Mouse (Mus musculus): Measurements from ENCODE around the gene Kcng3. TPM values are rescaled to one million over a fixed set of nuclear protein-coding genes. Genes with fewer than 3 reads are reported as not detected.

Kcng3 gene
- polyA plus RNA-seq, 1 experiment from 2014 or later = 0.19 TPM

- Histone ChIP-seq H3K36me3 (ENCODE audit: control insufficient read depth, insufficient read depth, low read length) (no peaks in the 10 kb centered on the region), H3K4me3 (ENCODE audit: low read depth, low read length) (no peak overlapping the region), H3K27ac (ENCODE audit: low read depth, low read length) (no peak overlapping the region), H3K9me3 (ENCODE audit: control insufficient read depth, low read length) (no peaks in the 10 kb centered on the region), H3K4me1 (replicated peaks; ENCODE audit: control insufficient read depth, insufficient read depth, low read length) (no peaks in the 10 kb centered on the region), H3K27me3 (replicated peaks; ENCODE audit: control insufficient read depth, insufficient read depth, low read length) (no peaks in the 10 kb centered on the region), H3K4me2 (no peak overlapping the region), H3K9ac (ENCODE audit: low read depth, low read length) (no peak overlapping the region)
- 74% methylated on average over 8 of the region's 8 CpGs for WGBS
- no peak; the same call in 1 of the 2 replicates for ATAC-seq (replicated peaks; ENCODE audit: low FRiP score)
- DNase-seq (ENCODE audit: low spot score) = no peak
Measured at GRCm38 (mm10) chr17:83594526-83594925, 37.2 kb downstream of the Kcng3 start.

- Histone ChIP-seq H3K4me2 (no peak overlapping the region), H3K9ac (ENCODE audit: low read depth, low read length) (no peak overlapping the region), H3K27ac (ENCODE audit: low read depth, low read length) (no peak overlapping the region), H3K4me1 (replicated peaks; ENCODE audit: control insufficient read depth, insufficient read depth, low read length) (no peaks in the 10 kb centered on the region), H3K4me3 (ENCODE audit: low read depth, low read length) (no peak overlapping the region), H3K36me3 (ENCODE audit: control insufficient read depth, insufficient read depth, low read length) (no peaks in the 10 kb centered on the region), H3K27me3 (replicated peaks; ENCODE audit: control insufficient read depth, insufficient read depth, low read length) (no peaks in the 10 kb centered on the region), H3K9me3 (ENCODE audit: control insufficient read depth, low read length) (no peaks in the 10 kb centered on the region)
- DNase-seq (ENCODE audit: low spot score) (no peak), ATAC-seq (replicated peaks; ENCODE audit: low FRiP score) (no peak)
- WGBS = 80% methylated on average over 10 of the region's 10 CpGs
Measured at GRCm38 (mm10) chr17:83593396-83593795, 38.3 kb downstream of the Kcng3 start.

GRCm38 (mm10) chr17:83588663-83589341, 42.9 kb downstream of the Kcng3 start:
- Histone ChIP-seq H3K4me1 (replicated peaks; ENCODE audit: control insufficient read depth, insufficient read depth, low read length) (0 out of 2 replicates have a peak, but pooled peaks cover under 1% of the 10 kb centered on the region), H3K27ac (ENCODE audit: low read depth, low read length) (no peak overlapping the region), H3K4me3 (ENCODE audit: low read depth, low read length) (no peak overlapping the region), H3K9me3 (ENCODE audit: control insufficient read depth, low read length) (no peaks in the 10 kb centered on the region), H3K9ac (ENCODE audit: low read depth, low read length) (no peak overlapping the region), H3K27me3 (replicated peaks; ENCODE audit: control insufficient read depth, insufficient read depth, low read length) (no peaks in the 10 kb centered on the region), H3K4me2 (no peak overlapping the region), H3K36me3 (ENCODE audit: control insufficient read depth, insufficient read depth, low read length) (no peaks in the 10 kb centered on the region)
- ATAC-seq (replicated peaks; ENCODE audit: low FRiP score) = no peak
- DNase-seq (ENCODE audit: low spot score) = no peak
- 82% methylated on average over 6 of the region's 6 CpGs for whole genome bisulfite sequencing

GRCm38 (mm10) chr17:83587731-83588130, 44.0 kb downstream of the Kcng3 start:
- 87% methylated on average over 8 of the region's 8 CpGs for WGBS
- H3K9me3 ChIP-seq (ENCODE audit: control insufficient read depth, low read length) = no peaks in the 10 kb centered on the region
- ATAC-seq (replicated peaks; ENCODE audit: low FRiP score) = no peak

GRCm38 (mm10) chr17:83582585-83582984, 49.1 kb downstream of the Kcng3 start:
- Histone ChIP-seq H3K36me3 (ENCODE audit: control insufficient read depth, insufficient read depth, low read length) (no peaks in the 10 kb centered on the region), H3K9me3 (ENCODE audit: control insufficient read depth, low read length) (no peaks in the 10 kb centered on the region)
- 61% methylated on average over 2 of the region's 2 CpGs for WGBS

More at GRCm38 (mm10) chr17:83587731-83588130, 44.0 kb downstream of the Kcng3 start:
- no peak overlapping the region for H3K27ac ChIP-seq (ENCODE audit: low read depth, low read length)
- H3K27me3 ChIP-seq (replicated peaks; ENCODE audit: control insufficient read depth, insufficient read depth, low read length) = no peaks in the 10 kb centered on the region
- no peak overlapping the region for H3K9ac ChIP-seq (ENCODE audit: low read depth, low read length)
- H3K4me1 ChIP-seq (replicated peaks; ENCODE audit: control insufficient read depth, insufficient read depth, low read length) = 0 out of 2 replicates have a peak, but pooled peaks cover 2% of the 10 kb centered on the region
- H3K36me3 ChIP-seq (ENCODE audit: control insufficient read depth, insufficient read depth, low read length) = no peaks in the 10 kb centered on the region
- DNase-seq (ENCODE audit: low spot score) = no peak
- H3K4me2 ChIP-seq = no peak overlapping the region
- no peak overlapping the region for H3K4me3 ChIP-seq (ENCODE audit: low read depth, low read length)

GRCm38 (mm10) chr17:83580734-83581133, 51.0 kb downstream of the Kcng3 start:
- WGBS = 85% methylated on average over 5 of the region's 5 CpGs

More at GRCm38 (mm10) chr17:83582585-83582984, 49.1 kb downstream of the Kcng3 start:
- Histone ChIP-seq H3K27ac (ENCODE audit: low read depth, low read length) (no peak overlapping the region), H3K27me3 (replicated peaks; ENCODE audit: control insufficient read depth, insufficient read depth, low read length) (no peaks in the 10 kb centered on the region), H3K9ac (ENCODE audit: low read depth, low read length) (no peak overlapping the region), H3K4me3 (ENCODE audit: low read depth, low read length) (no peak overlapping the region), H3K4me1 (replicated peaks; ENCODE audit: control insufficient read depth, insufficient read depth, low read length) (0 out of 2 replicates have a peak, but pooled peaks cover 2% of the 10 kb centered on the region), H3K4me2 (no peak overlapping the region)
- no peak for ATAC-seq (replicated peaks; ENCODE audit: low FRiP score)
- DNase-seq (ENCODE audit: low spot score) = no peak

GRCm38 (mm10) chr17:83576810-83577371, 54.8 kb downstream of the Kcng3 start:
- H3K4me1 ChIP-seq (replicated peaks; ENCODE audit: control insufficient read depth, insufficient read depth, low read length) = no peaks in the 10 kb centered on the region
- ATAC-seq (replicated peaks; ENCODE audit: low FRiP score) (no peak), DNase-seq (ENCODE audit: low spot score) (no peak)
- 81% methylated on average over 11 of the region's 11 CpGs for WGBS
- H3K9me3 ChIP-seq (ENCODE audit: control insufficient read depth, low read length) = no peaks in the 10 kb centered on the region
- no peak overlapping the region for H3K4me3 ChIP-seq (ENCODE audit: low read depth, low read length)
- no peak overlapping the region for H3K27ac ChIP-seq (ENCODE audit: low read depth, low read length)
- no peak overlapping the region for H3K9ac ChIP-seq (ENCODE audit: low read depth, low read length)
- no peaks in the 10 kb centered on the region for H3K27me3 ChIP-seq (replicated peaks; ENCODE audit: control insufficient read depth, insufficient read depth, low read length)
- H3K36me3 ChIP-seq (ENCODE audit: control insufficient read depth, insufficient read depth, low read length) = no peaks in the 10 kb centered on the region
- no peak overlapping the region for H3K4me2 ChIP-seq

More at GRCm38 (mm10) chr17:83580734-83581133, 51.0 kb downstream of the Kcng3 start:
- no peaks in the 10 kb centered on the region for H3K27me3 ChIP-seq (replicated peaks; ENCODE audit: control insufficient read depth, insufficient read depth, low read length)
- no peak overlapping the region for H3K4me2 ChIP-seq
- ATAC-seq (replicated peaks; ENCODE audit: low FRiP score) (no peak), DNase-seq (ENCODE audit: low spot score) (no peak)
- 0 out of 2 replicates have a peak, but pooled peaks cover 2% of the 10 kb centered on the region for H3K4me1 ChIP-seq (replicated peaks; ENCODE audit: control insufficient read depth, insufficient read depth, low read length)
- no peaks in the 10 kb centered on the region for H3K36me3 ChIP-seq (ENCODE audit: control insufficient read depth, insufficient read depth, low read length)
- no peak overlapping the region for H3K4me3 ChIP-seq (ENCODE audit: low read depth, low read length)
- no peak overlapping the region for H3K9ac ChIP-seq (ENCODE audit: low read depth, low read length)
- H3K9me3 ChIP-seq (ENCODE audit: control insufficient read depth, low read length) = no peaks in the 10 kb centered on the region
- no peak overlapping the region for H3K27ac ChIP-seq (ENCODE audit: low read depth, low read length)

- Histone ChIP-seq H3K4me1 (replicated peaks; ENCODE audit: control insufficient read depth, insufficient read depth, low read length) (no peaks in the 10 kb centered on the region), H3K27ac (ENCODE audit: low read depth, low read length) (no peak overlapping the region), H3K9me3 (ENCODE audit: control insufficient read depth, low read length) (no peaks in the 10 kb centered on the region), H3K4me3 (ENCODE audit: low read depth, low read length) (no peak overlapping the region), H3K36me3 (ENCODE audit: control insufficient read depth, insufficient read depth, low read length) (no peaks in the 10 kb centered on the region), H3K9ac (ENCODE audit: low read depth, low read length) (no peak overlapping the region), H3K27me3 (replicated peaks; ENCODE audit: control insufficient read depth, insufficient read depth, low read length) (no peaks in the 10 kb centered on the region), H3K4me2 (no peak overlapping the region)
- WGBS = 86% methylated on average over 8 of the region's 8 CpGs
- DNase-seq (ENCODE audit: low spot score) = no peak
- no peak for ATAC-seq (replicated peaks; ENCODE audit: low FRiP score)
Measured at GRCm38 (mm10) chr17:83574615-83575014, 57.1 kb downstream of the Kcng3 start.

- Histone ChIP-seq H3K9me3 (ENCODE audit: control insufficient read depth, low read length) (no peaks in the 10 kb centered on the region), H3K36me3 (ENCODE audit: control insufficient read depth, insufficient read depth, low read length) (no peaks in the 10 kb centered on the region), H3K27me3 (replicated peaks; ENCODE audit: control insufficient read depth, insufficient read depth, low read length) (no peaks in the 10 kb centered on the region), H3K4me3 (ENCODE audit: low read depth, low read length) (no peak overlapping the region), H3K4me1 (replicated peaks; ENCODE audit: control insufficient read depth, insufficient read depth, low read length) (no peaks in the 10 kb centered on the region), H3K4me2 (no peak overlapping the region), H3K9ac (ENCODE audit: low read depth, low read length) (no peak overlapping the region), H3K27ac (ENCODE audit: low read depth, low read length) (no peak overlapping the region)
- 68% methylated on average over 6 of the region's 6 CpGs for WGBS
- DNase-seq (ENCODE audit: low spot score) = no peak
- no peak for ATAC-seq (replicated peaks; ENCODE audit: low FRiP score)
Measured at GRCm38 (mm10) chr17:83573128-83573527, 58.6 kb downstream of the Kcng3 start.

All from liver, embryonic 11.5 days (tissue).